Mouse (Mus musculus): Measurements from ENCODE around the gene Ugt1a7c.
"Not testable (repeated sequence)": the region's sequence is repeated elsewhere in the genome, so short reads cannot be mapped to it uniquely, and the experiment has no call there.

GRCm38 (mm10) chr1:88066472-88067102 lies 28.3 kb upstream of the Ugt1a7c start:
- TF ChIP-seq CTCF (IDR thresholded peaks at IDR 0.05; ENCODE audit: control insufficient read depth, insufficient read depth, low read length); POLR2A (IDR thresholded peaks at IDR 0.05; ENCODE audit: borderline replicate concordance, control insufficient read depth, low read depth, low read length): not testable (repeated sequence)
